Mouse (Mus musculus) splenic B cell, adult 2 months (primary cell): ENCODE measurements around the gene Cd72.
A peak's percentile ranks its signal among the peaks of the same experiment; 100 is the strongest.

ENCODE experiments used
- DNase-seq: peaks from one replicate; pipeline ENCODE4 v3.0.0-alpha.2; 2011; ENCODE audit warnings: low read depth, low spot score
- H3K27me3 ChIP-seq: 2 replicates; pipeline ENCODE4 v1.6.1; 2012; ENCODE audit warnings: mild to moderate bottlenecking, low read length, moderate library complexity, mixed read lengths; ENCODE audit not compliant: control insufficient read depth, poor library complexity, insufficient read depth, severe bottlenecking
- H3K36me3 ChIP-seq: 2 replicates; pipeline ENCODE4 v1.6.1; 2012; ENCODE audit warnings: mild to moderate bottlenecking, low read length, moderate library complexity, mixed read lengths; ENCODE audit not compliant: control insufficient read depth, poor library complexity, insufficient read depth, severe bottlenecking

The Cd72 gene

GRCm38 (mm10) chr4:43454041-43454836 lies at the start of gene Cd72:
TSS of gene Cd72 (minus strand) at chr4:43454628.
- H3K36me3 ChIP-seq, result peaks cover 11% of the 10 kb centered on the region; the same call in 1 of the 2 replicates
- peak; percentile 91 for DNase-seq

GRCm38 (mm10) chr4:43503506-43503905 lies 49.1 kb upstream of the Cd72 start:
- no peaks in the 10 kb centered on the region for H3K27me3 ChIP-seq
- no peaks in the 10 kb centered on the region for H3K36me3 ChIP-seq
- DNase-seq, result no peak

More at GRCm38 (mm10) chr4:43454041-43454836, at the start of gene Cd72:
- no peaks in the 10 kb centered on the region for H3K27me3 ChIP-seq

GRCm38 (mm10) chr4:43503041-43503440 lies 48.6 kb upstream of the Cd72 start:
- Histone ChIP-seq H3K36me3 (no peaks in the 10 kb centered on the region), H3K27me3 (no peaks in the 10 kb centered on the region)
- no peak for DNase-seq

- H3K36me3 ChIP-seq, result no peaks in the 10 kb centered on the region
- peak; percentile 64 for DNase-seq
- no peaks in the 10 kb centered on the region for H3K27me3 ChIP-seq
Observed at GRCm38 (mm10) chr4:43499407-43500333, 45.2 kb upstream of the Cd72 start, which contains the start of gene Arhgef39. TSS of gene Arhgef39 (minus strand) at chr4:43499695.

- no peaks in the 10 kb centered on the region for H3K36me3 ChIP-seq
- peak; percentile 45 for DNase-seq
- H3K27me3 ChIP-seq, result no peaks in the 10 kb centered on the region
Observed at GRCm38 (mm10) chr4:43498983-43499382, 44.6 kb upstream of the Cd72 start.

GRCm38 (mm10) chr4:43497946-43498345 lies 43.5 kb upstream of the Cd72 start:
- Histone ChIP-seq H3K36me3 (no peaks in the 10 kb centered on the region), H3K27me3 (no peaks in the 10 kb centered on the region)
- DNase-seq, result no peak

- no peaks in the 10 kb centered on the region for H3K27me3 ChIP-seq
- no peaks in the 10 kb centered on the region for H3K36me3 ChIP-seq
- DNase-seq, result no peak
Observed at GRCm38 (mm10) chr4:43497405-43497804, 43.0 kb upstream of the Cd72 start.

GRCm38 (mm10) chr4:43496587-43496986 lies 42.2 kb upstream of the Cd72 start:
- H3K27me3 ChIP-seq, result no peaks in the 10 kb centered on the region

GRCm38 (mm10) chr4:43493846-43494240 lies 39.4 kb upstream of the Cd72 start:
- peak; percentile 33 for DNase-seq
- H3K27me3 ChIP-seq, result no peaks in the 10 kb centered on the region
- H3K36me3 ChIP-seq, result no peaks in the 10 kb centered on the region

More at GRCm38 (mm10) chr4:43496587-43496986, 42.2 kb upstream of the Cd72 start:
- DNase-seq, result no peak
- no peaks in the 10 kb centered on the region for H3K36me3 ChIP-seq

GRCm38 (mm10) chr4:43493186-43493845 lies 38.9 kb upstream of the Cd72 start:
- Histone ChIP-seq H3K27me3 (no peaks in the 10 kb centered on the region), H3K36me3 (no peaks in the 10 kb centered on the region)
- DNase-seq, result peak; percentile 97

- H3K36me3 ChIP-seq, result no peaks in the 10 kb centered on the region
- no peaks in the 10 kb centered on the region for H3K27me3 ChIP-seq
- peak; percentile 98 for DNase-seq
Observed at GRCm38 (mm10) chr4:43492821-43493185, 38.4 kb upstream of the Cd72 start, which contains the start of gene Ccdc107. TSS of gene Ccdc107 (plus strand) at chr4:43492900.

GRCm38 (mm10) chr4:43492101-43492820 lies 37.8 kb upstream of the Cd72 start:
- Histone ChIP-seq H3K27me3 (no peaks in the 10 kb centered on the region), H3K36me3 (no peaks in the 10 kb centered on the region)
- DNase-seq, result peak; percentile 77

- no peaks in the 10 kb centered on the region for H3K36me3 ChIP-seq
- DNase-seq, result no peak
- no peaks in the 10 kb centered on the region for H3K27me3 ChIP-seq
Observed at GRCm38 (mm10) chr4:43490801-43491200, 36.4 kb upstream of the Cd72 start.

- no peaks in the 10 kb centered on the region for H3K27me3 ChIP-seq
- no peak for DNase-seq
- H3K36me3 ChIP-seq, result no peaks in the 10 kb centered on the region
Observed at GRCm38 (mm10) chr4:43489611-43490010, 35.2 kb upstream of the Cd72 start.
